Mouse (Mus musculus) embryonic fibroblast, embryonic 13.5 days (primary cell): Measurements from ENCODE around the gene Slc7a5. TPM values are rescaled to one million over a fixed set of nuclear protein-coding genes. Genes with fewer than 3 reads are reported as not detected.

Experiments used
- H3K27ac ChIP-seq: 2 replicates; pipeline ENCODE4 v1.5.1; 2012; ENCODE audit warnings: low read length, control low read depth, inconsistent platforms; ENCODE audit not compliant: insufficient read depth
- H3K4me1 ChIP-seq: 2 replicates; pipeline ENCODE4 v1.6.1; 2011; ENCODE audit warnings: low read length; ENCODE audit not compliant: control insufficient read depth, insufficient read depth
- H3K4me3 ChIP-seq: 2 replicates; pipeline ENCODE4 v1.5.1; 2011; ENCODE audit warnings: mild to moderate bottlenecking, control low read depth, low read length; ENCODE audit not compliant: insufficient read depth
- CTCF ChIP-seq: IDR thresholded peaks from 2 replicates; pipeline ENCODE4 v1.5.1; 2011; ENCODE audit warnings: mild to moderate bottlenecking, control low read depth, low read length, moderate library complexity, borderline replicate concordance; ENCODE audit not compliant: insufficient read depth
- POLR2A ChIP-seq: IDR thresholded peaks from 2 replicates; pipeline ENCODE4 v1.6.1; 2011; ENCODE audit warnings: low read depth, mild to moderate bottlenecking, control low read depth, low read length, moderate library complexity
- polyA plus RNA-seq: library from polyadenylated mRNA; stranded (reverse); fragments of >200 nt; gene quantifications from 2 replicates; pipeline ENCODE4 v1.2.4, GENCODE M21; 2011; ENCODE audit warnings: low read depth; ENCODE audit not compliant: missing spikeins, insufficient read length

The Slc7a5 gene
- polyA plus RNA-seq, 1 experiment: 185 TPM

GRCm38 (mm10) chr8:121856071-121856746 is 51.3 kb downstream of the Slc7a5 start:
- Histone ChIP-seq H3K27ac (no peak overlapping the region), H3K4me1 (no peaks in the 10 kb centered on the region; the same call in 1 of the 2 replicates), H3K4me3 (no peak overlapping the region)
- TF ChIP-seq CTCF (no peak), POLR2A (no peak)

DNA sequence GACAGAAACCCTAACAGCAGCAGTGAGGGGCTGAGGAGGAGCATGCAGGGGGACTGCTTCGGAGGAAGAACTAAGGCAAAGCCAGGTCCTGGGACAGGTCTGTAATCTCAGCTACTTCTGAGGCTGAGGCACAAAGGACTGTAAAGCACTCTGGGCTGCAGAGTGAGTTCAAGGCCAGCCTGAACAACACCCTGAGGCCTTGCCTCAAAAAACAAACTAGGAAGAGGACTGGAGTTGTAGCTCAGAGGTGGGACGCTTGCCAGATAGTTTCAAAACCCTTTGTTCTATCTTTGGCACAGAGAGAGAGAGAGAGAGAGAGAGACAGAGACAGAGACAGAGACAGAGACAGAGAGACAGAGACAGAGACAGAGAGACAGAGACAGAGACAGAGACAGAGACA is 53.9 kb downstream of the Slc7a5 start:
- TF ChIP-seq CTCF (no peak), POLR2A (no peak)
- H3K27ac ChIP-seq: no peak overlapping the region
- H3K4me3 ChIP-seq: no peak overlapping the region
- H3K4me1 ChIP-seq: peaks cover 3% of the 10 kb centered on the region; the same call in 1 of the 2 replicates

DNA sequence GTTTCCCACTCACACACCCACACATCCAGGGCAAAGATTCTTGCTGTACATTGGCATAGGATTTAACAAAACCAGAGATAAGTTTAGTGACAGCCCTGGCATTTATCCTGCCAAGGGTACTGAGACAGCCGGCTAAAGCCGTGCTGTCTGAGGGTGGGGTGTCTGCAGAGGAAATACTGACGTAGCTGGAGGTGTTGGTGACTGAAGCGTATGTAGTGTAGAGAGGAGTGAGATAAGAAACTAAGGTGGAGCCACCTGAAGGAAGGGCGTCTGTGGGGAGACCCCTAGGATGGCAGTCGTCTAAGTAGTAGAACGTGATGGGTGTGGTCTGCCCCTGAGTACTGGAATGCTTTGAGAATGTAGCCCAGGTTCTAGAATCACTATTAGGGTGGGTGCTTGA is 55.0 kb downstream of the Slc7a5 start:
- no peak overlapping the region for H3K4me3 ChIP-seq
- no peak overlapping the region for H3K27ac ChIP-seq
- peaks cover 3% of the 10 kb centered on the region; the same call in 1 of the 2 replicates for H3K4me1 ChIP-seq
- TF ChIP-seq CTCF: no peak
- no peak for TF ChIP-seq POLR2A

- TF ChIP-seq POLR2A (0 out of 2 replicates have a peak, but pooled peaks have one; percentile 15), CTCF (no peak)
- peak overlapping the region; percentile 68 for H3K27ac ChIP-seq
- H3K4me3 ChIP-seq: no peak overlapping the region
- peaks cover 3% of the 10 kb centered on the region; the same call in 1 of the 2 replicates for H3K4me1 ChIP-seq
These were observed 55.8 kb downstream of the Slc7a5 start for GRCm38 (mm10) chr8:121851716-121852115.

- H3K4me1 ChIP-seq: peaks cover 3% of the 10 kb centered on the region; the same call in 1 of the 2 replicates
- TF ChIP-seq POLR2A (peak; percentile 46), CTCF (peak; percentile 83)
- H3K27ac ChIP-seq: peak overlapping the region; percentile 85
- no peak overlapping the region for H3K4me3 ChIP-seq
These were observed 56.5 kb downstream of the Slc7a5 start for GRCm38 (mm10) chr8:121850821-121851470.

DNA sequence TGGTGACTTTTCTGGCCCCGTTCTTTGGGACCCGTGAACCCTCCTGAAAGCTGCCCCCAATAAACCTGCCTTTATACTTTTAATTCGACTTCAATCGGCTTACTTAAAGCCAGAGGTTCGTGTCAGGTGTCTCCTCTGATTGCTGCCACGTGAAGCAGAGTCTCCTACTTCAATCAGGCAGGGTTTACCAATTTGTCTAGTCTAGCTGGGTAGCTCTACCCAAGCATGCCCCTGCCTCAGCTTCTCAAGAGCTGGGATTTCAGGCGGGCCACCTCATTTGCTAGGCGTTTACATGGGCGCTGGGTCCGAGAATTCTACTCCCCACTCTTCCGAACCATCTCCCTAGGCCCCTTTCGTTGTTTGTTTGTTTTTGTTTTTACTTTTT is 57.1 kb downstream of the Slc7a5 start:
- Histone ChIP-seq H3K4me1 (peaks cover 3% of the 10 kb centered on the region; the same call in 1 of the 2 replicates), H3K4me3 (no peak overlapping the region), H3K27ac (peak overlapping the region; percentile 85)
- TF ChIP-seq POLR2A (no peak), CTCF (no peak)

DNA sequence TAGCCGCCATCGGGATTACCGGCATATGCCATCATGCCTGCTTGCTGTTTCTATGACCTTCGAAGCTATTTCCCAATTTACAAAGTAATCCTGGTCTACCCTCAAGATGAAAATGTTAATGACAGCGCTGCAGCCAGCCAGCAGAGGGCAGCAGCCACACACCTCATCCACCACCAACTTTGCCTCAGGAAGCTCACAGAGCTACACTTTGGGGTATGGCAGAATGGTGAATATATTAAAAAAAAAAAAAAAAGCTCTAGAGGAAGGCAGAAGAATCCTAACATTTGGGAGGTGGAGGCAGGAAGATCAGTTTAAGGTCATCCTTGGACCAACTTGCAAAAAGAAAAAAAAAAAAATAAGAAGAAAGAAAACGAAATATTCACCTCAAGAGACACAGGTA is 57.5 kb downstream of the Slc7a5 start:
- peak overlapping the region; percentile 85 for H3K27ac ChIP-seq
- TF ChIP-seq CTCF (peak; percentile 97), POLR2A (no peak)

GRCm38 (mm10) chr8:121849303-121849702 is 58.2 kb downstream of the Slc7a5 start:
- TF ChIP-seq POLR2A: no peak
- TF ChIP-seq CTCF: no peak
- Histone ChIP-seq H3K27ac (no peak overlapping the region), H3K4me3 (no peak overlapping the region)

More for the DNA sequence above, 57.5 kb downstream of the Slc7a5 start:
- Histone ChIP-seq H3K4me1 (peaks cover 3% of the 10 kb centered on the region; the same call in 1 of the 2 replicates), H3K4me3 (no peak overlapping the region)

GRCm38 (mm10) chr8:121848495-121848894 is 59.0 kb downstream of the Slc7a5 start:
- Histone ChIP-seq H3K4me1 (peaks cover 3% of the 10 kb centered on the region; the same call in 1 of the 2 replicates), H3K4me3 (no peak overlapping the region), H3K27ac (peak overlapping the region; percentile 66)
- no peak for TF ChIP-seq CTCF
- TF ChIP-seq POLR2A: no peak

More at GRCm38 (mm10) chr8:121849303-121849702, 58.2 kb downstream of the Slc7a5 start:
- peaks cover 3% of the 10 kb centered on the region; the same call in 1 of the 2 replicates for H3K4me1 ChIP-seq

DNA sequence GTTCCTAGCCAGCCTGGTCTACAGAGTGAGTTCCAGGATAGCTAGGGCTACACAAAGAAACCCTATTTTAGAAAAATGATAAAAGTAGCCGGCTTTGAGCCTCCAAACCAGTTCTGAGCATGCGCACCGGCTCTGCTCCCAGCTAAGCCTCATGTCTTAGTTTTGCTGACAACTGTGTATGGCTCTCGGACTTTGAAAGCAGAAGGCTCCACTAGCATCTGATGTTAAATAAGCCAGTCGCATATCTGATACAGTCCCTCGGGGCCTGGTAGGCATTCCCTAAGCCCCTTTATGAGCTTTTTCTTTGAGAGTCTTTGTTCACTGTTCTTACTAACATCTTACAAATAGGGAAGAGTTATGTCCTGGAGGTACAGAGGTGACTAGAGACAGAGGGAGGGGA is 59.5 kb downstream of the Slc7a5 start:
- Histone ChIP-seq H3K4me1 (peaks cover 3% of the 10 kb centered on the region; the same call in 1 of the 2 replicates), H3K27ac (peak overlapping the region; percentile 66), H3K4me3 (no peak overlapping the region)
- TF ChIP-seq CTCF: no peak
- TF ChIP-seq POLR2A: no peak
